In the genomic region with DNA sequence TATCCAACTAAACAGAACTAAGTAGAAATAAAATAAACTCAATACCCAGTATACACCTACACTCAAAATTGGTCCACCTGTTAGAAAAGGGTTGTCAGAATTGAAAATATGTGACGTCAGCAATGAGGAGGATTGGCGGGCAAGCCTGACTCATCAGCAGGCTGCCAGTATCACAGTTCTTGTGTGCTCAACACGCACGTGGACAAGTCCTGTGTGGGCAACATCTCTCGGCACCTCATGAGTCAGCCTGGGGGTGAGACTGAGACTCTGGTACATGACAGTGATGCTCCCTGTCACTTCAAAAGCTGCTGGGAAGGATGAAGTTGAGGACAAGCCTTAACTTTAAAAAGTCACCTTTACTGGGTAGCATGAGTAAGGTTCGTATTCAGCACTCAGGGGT, we compare ENCODE assay signal across 14 mouse cellular contexts. TPM values are rescaled to one million over a fixed set of nuclear protein-coding genes. Genes with fewer than 3 reads are reported as not detected.
DNase-seq lines count a peak whose midpoint lies in the region.
"Had no signal": no experiment of that assay in that cellular context is flagged by ENCODE, and none has a peak within 500 bp of the region (broad histone marks: within the 10 kb centered on the region; RNA-seq: fewer than 3 reads in every experiment).

No protein-coding gene starts in this region.

- DNase-seq in frontal cortex, adult 2 months (ENCODE audit: extremely low spot score in 1 of 2, low spot score in 1 of 2) = peak; percentile 9 to 30
- DNase-seq in frontal cortex, postnatal 10 days (ENCODE audit: low spot score in 2 of 2) = no peak
- peak; percentile 7 to 38 for DNase-seq in right cerebral cortex, adult 2 months (ENCODE audit: low spot score in 2 of 2)
- no peak for DNase-seq in right cerebral cortex, postnatal 14 days
- peak; percentile 43 for DNase-seq in brain, adult 2 months (ENCODE audit: low read depth, low spot score)
- no peak for DNase-seq in kidney, postnatal 14 days
- DNase-seq: adrenal gland, adult 2 months; adrenal gland, postnatal 10 days; adrenal gland, postnatal 25 days; cerebellum, adult 11-12 months; cerebellum, adult 2 months; cerebellum, adult 9-10 months; cerebellum, postnatal 10 days; cerebellum, postnatal 25 days had no signal

RNA-seq across cellular contexts. Expression of a gene that starts 34.6 kb away (rescaled TPM):
- polyA plus RNA-seq in frontal cortex, adult 2 months (2012; rRNA removed) = 45.7 and 52.8 TPM in 2 replicates

Comparison
In these comparisons a context has a peak if more than half of its experiments do, and no peak if none do; other contexts are left out.
1. DNase-seq: peak in frontal cortex, adult 2 months (2 of 2), right cerebral cortex, adult 2 months (2 of 2) and brain, adult 2 months (single experiment); none in frontal cortex, postnatal 10 days (0 of 2), right cerebral cortex, postnatal 14 days (single experiment) and kidney, postnatal 14 days (single experiment).